12 mouse cellular contexts compared by ENCODE assay signal in genomic region chr14:58150471-58150855, GRCm38 (mm10).
DNase-seq lines count a peak whose midpoint lies in the region; ATAC-seq and TF ChIP-seq lines count a peak whose summit lies in the region.
"Had no signal": no experiment of that assay in that cellular context is flagged by ENCODE, and none has a peak within 500 bp of the region (broad histone marks: within the 10 kb centered on the region; RNA-seq: fewer than 3 reads in every experiment).

No protein-coding gene starts in this region.

- peak overlapping the region; percentile 57 for H3K4me2 ChIP-seq in heart, embryonic 14.5 days (ENCODE audit: low read length)
- H3K4me2 ChIP-seq in forebrain, embryonic 13.5 days, result peak overlapping the region; percentile 47
- H3K4me2 ChIP-seq in midbrain, embryonic 13.5 days (replicated peaks), result peak overlapping the region; percentile 40
- H3K4me2 ChIP-seq in lung, postnatal 0 days (replicated peaks; ENCODE audit: low read depth, low read length), result no peak overlapping the region

- intact Hi-C loops in heart, postnatal 36 days (cut with DNase I), result no loop called here

- TF ChIP-seq CTCF in Patski (IDR thresholded peaks at IDR 0.05), result no peak
- TF ChIP-seq CTCF in lung, postnatal 0 days (IDR thresholded peaks at IDR 0.05), result no peak

- no peak for ATAC-seq in heart, embryonic 14.5 days (ENCODE audit: insufficient number of reproducible peaks, insufficient read depth, low FRiP score, low read depth)
- peak; percentile 9 for ATAC-seq in Patski
- no peak for ATAC-seq in forebrain, embryonic 13.5 days
- ATAC-seq in midbrain, embryonic 13.5 days, result no peak
- ATAC-seq in lung, postnatal 0 days, result no peak
- ATAC-seq: intestine, postnatal 0 days; liver, postnatal 0 days had no signal

- no peaks in the 10 kb centered on the region for H3K27me3 ChIP-seq in heart, embryonic 14.5 days (ENCODE audit: control insufficient read depth, insufficient read depth, low read length)
- H3K27me3 ChIP-seq in Patski, result no peaks in the 10 kb centered on the region
- 0 out of 2 replicates have a peak, but pooled peaks cover 4% of the 10 kb centered on the region for H3K27me3 ChIP-seq in forebrain, embryonic 13.5 days
- H3K27me3 ChIP-seq in midbrain, embryonic 13.5 days, result no peaks in the 10 kb centered on the region
- no peaks in the 10 kb centered on the region for H3K27me3 ChIP-seq in lung, postnatal 0 days (replicated peaks; ENCODE audit: insufficient read depth, low read length)

- in situ Hi-C loops in Patski (cut with MboI; ENCODE audit: low pct_unique_long_range_greater_than_20kb), result no loop called here

- H3K27ac ChIP-seq in heart, embryonic 14.5 days (replicated peaks in 1 of 2; ENCODE audit: control insufficient read depth in 1 of 2, insufficient read depth in 1 of 2, low read depth in 2 of 2, low read length in 2 of 2), result peak overlapping the region in 1 of 2 experiments; percentile 61; a peak in 2 of 4 replicates
- H3K27ac ChIP-seq in forebrain, embryonic 13.5 days, result no peak overlapping the region
- H3K27ac ChIP-seq in midbrain, embryonic 13.5 days, result no peak overlapping the region
- no peak overlapping the region for H3K27ac ChIP-seq in lung, postnatal 0 days (ENCODE audit: low read length)

- H3K4me3 ChIP-seq in heart, embryonic 14.5 days (ENCODE audit: control insufficient read depth in 1 of 2, insufficient read depth in 1 of 2, low read depth in 1 of 2, low read length in 2 of 2), result no peak overlapping the region
- peak overlapping the region; percentile 17; the same call in 1 of the 2 replicates for H3K4me3 ChIP-seq in forebrain, embryonic 13.5 days
- no peak overlapping the region for H3K4me3 ChIP-seq in midbrain, embryonic 13.5 days (replicated peaks)
- H3K4me3 ChIP-seq in lung, postnatal 0 days (ENCODE audit: low read depth, low read length), result no peak overlapping the region

- no peaks in the 10 kb centered on the region for H3K36me3 ChIP-seq in heart, embryonic 14.5 days (ENCODE audit: control insufficient read depth, insufficient read depth, low read length)
- H3K36me3 ChIP-seq in forebrain, embryonic 13.5 days (ENCODE audit: poor library complexity, severe bottlenecking), result no peaks in the 10 kb centered on the region
- no peaks in the 10 kb centered on the region for H3K36me3 ChIP-seq in midbrain, embryonic 13.5 days
- no peaks in the 10 kb centered on the region for H3K36me3 ChIP-seq in lung, postnatal 0 days (ENCODE audit: insufficient read depth, low read length)

- CTCF ChIA-PET in Patski (lab: Charles Lee), result interaction anchor here (1.0 kb wide), 2 partner anchors 11 to 20 kb away, joined by 3 read pairs; no protein-coding TSS in a partner anchor

- POLR2A ChIA-PET in Patski (lab: Charles Lee), result no interaction called here

- TF ChIP-seq EP300 in lung, postnatal 0 days (IDR thresholded peaks at IDR 0.05), result no peak

- no peak overlapping the region for H3K9ac ChIP-seq in heart, embryonic 14.5 days (ENCODE audit: low read length)
- no peak overlapping the region for H3K9ac ChIP-seq in forebrain, embryonic 13.5 days
- H3K9ac ChIP-seq in midbrain, embryonic 13.5 days (replicated peaks), result no peak overlapping the region
- H3K9ac ChIP-seq in lung, postnatal 0 days (replicated peaks; ENCODE audit: low read depth), result no peak overlapping the region
- H3K9ac ChIP-seq: liver, postnatal 0 days had no signal

- H3K9me3 ChIP-seq in heart, embryonic 14.5 days (ENCODE audit: control insufficient read depth, low read length), result no peaks in the 10 kb centered on the region
- H3K9me3 ChIP-seq in forebrain, embryonic 13.5 days (replicated peaks), result no peaks in the 10 kb centered on the region
- H3K9me3 ChIP-seq in midbrain, embryonic 13.5 days, result no peaks in the 10 kb centered on the region
- H3K9me3 ChIP-seq in lung, postnatal 0 days (ENCODE audit: low read length), result no peaks in the 10 kb centered on the region

- WGBS in heart, embryonic 14.5 days, result 89% methylated on average over 13 of the region's 13 CpGs
- WGBS in forebrain, embryonic 13.5 days, result 43% methylated on average over 13 of the region's 13 CpGs
- 47% methylated on average over 13 of the region's 13 CpGs for WGBS in midbrain, embryonic 13.5 days
- WGBS in lung, postnatal 0 days, result 89% methylated on average over 13 of the region's 13 CpGs

- no peak for DNase-seq in heart, postnatal 36 days
- DNase-seq in Patski (ENCODE audit: low read depth, low spot score), result no peak
- DNase-seq in lung, postnatal 0 days (ENCODE audit: low spot score), result no peak
- DNase-seq in left cerebral cortex, adult 11 months (ENCODE audit: low spot score), result no peak
- DNase-seq in lung, postnatal 4 days, result no peak
- DNase-seq: heart, adult 11 months; liver, postnatal 0 days; thymus, adult 2 months had no signal

- H3K4me1 ChIP-seq in heart, embryonic 14.5 days (ENCODE audit: control insufficient read depth in 2 of 2, insufficient read depth in 2 of 2, low read length in 2 of 2), result peaks cover 0 to 5% of the 10 kb centered on the region in 2 experiments; a peak in 3 of 4 replicates
- H3K4me1 ChIP-seq in forebrain, embryonic 13.5 days, result peaks cover 5% of the 10 kb centered on the region; the same call in 1 of the 2 replicates
- peaks cover 9% of the 10 kb centered on the region for H3K4me1 ChIP-seq in midbrain, embryonic 13.5 days (replicated peaks)
- H3K4me1 ChIP-seq in lung, postnatal 0 days (ENCODE audit: insufficient read depth, low read depth, low read length), result no peaks in the 10 kb centered on the region
